Mouse (Mus musculus): ENCODE measurements around the gene Tspan17.

The Tspan17 gene

GRCm38 (mm10) chr13:54788740-54789560, at the start of gene Tspan17:
TSS of gene Tspan17 (plus strand) at chr13:54789377.
- DNase-seq (ENCODE audit: low read depth, low spot score), result peak; percentile 100

- DNase-seq (ENCODE audit: low read depth, low spot score), result no peak
Observed at GRCm38 (mm10) chr13:54746110-54746509, 43.1 kb upstream of the Tspan17 start.

- DNase-seq (ENCODE audit: low read depth, low spot score), result no peak
Observed at GRCm38 (mm10) chr13:54746896-54747295, 42.3 kb upstream of the Tspan17 start.

- no peak for DNase-seq (ENCODE audit: low read depth, low spot score)
Observed at GRCm38 (mm10) chr13:54748190-54748589, 41.0 kb upstream of the Tspan17 start.

GRCm38 (mm10) chr13:54748721-54749060, 40.5 kb upstream of the Tspan17 start:
- DNase-seq (ENCODE audit: low read depth, low spot score), result no peak

GRCm38 (mm10) chr13:54749061-54749863, 39.9 kb upstream of the Tspan17 start:
- peak; percentile 44 for DNase-seq (ENCODE audit: low read depth, low spot score)

GRCm38 (mm10) chr13:54749864-54750411, 39.2 kb upstream of the Tspan17 start, which contains the start of gene Gprin1:
TSS of gene Gprin1 (minus strand) at chr13:54749874.
- peak; percentile 26 for DNase-seq (ENCODE audit: low read depth, low spot score)

GRCm38 (mm10) chr13:54750699-54751098, 38.5 kb upstream of the Tspan17 start:
- peak; percentile 54 for DNase-seq (ENCODE audit: low read depth, low spot score)

GRCm38 (mm10) chr13:54752656-54753055, 36.5 kb upstream of the Tspan17 start:
- no peak for DNase-seq (ENCODE audit: low read depth, low spot score)

- DNase-seq (ENCODE audit: low read depth, low spot score), result no peak
Observed at GRCm38 (mm10) chr13:54753733-54754132, 35.4 kb upstream of the Tspan17 start.

- DNase-seq (ENCODE audit: low read depth, low spot score), result no peak
Observed at GRCm38 (mm10) chr13:54754169-54755080, 34.8 kb upstream of the Tspan17 start.

- DNase-seq (ENCODE audit: low read depth, low spot score), result no peak
Observed at GRCm38 (mm10) chr13:54755201-54755830, 33.9 kb upstream of the Tspan17 start.

- no peak for DNase-seq (ENCODE audit: low read depth, low spot score)
Observed at GRCm38 (mm10) chr13:54756156-54756712, 32.9 kb upstream of the Tspan17 start.

GRCm38 (mm10) chr13:54757093-54757830, 31.9 kb upstream of the Tspan17 start:
- DNase-seq (ENCODE audit: low read depth, low spot score), result no peak

GRCm38 (mm10) chr13:54758045-54758755, 31.0 kb upstream of the Tspan17 start:
- DNase-seq (ENCODE audit: low read depth, low spot score), result peak; percentile 99

GRCm38 (mm10) chr13:54758756-54759470, 30.3 kb upstream of the Tspan17 start:
- no peak for DNase-seq (ENCODE audit: low read depth, low spot score)

- DNase-seq (ENCODE audit: low read depth, low spot score), result no peak
Observed at GRCm38 (mm10) chr13:54759496-54759895, 29.7 kb upstream of the Tspan17 start.

- no peak for DNase-seq (ENCODE audit: low read depth, low spot score)
Observed at GRCm38 (mm10) chr13:54760164-54760795, 28.9 kb upstream of the Tspan17 start.
